Mouse (Mus musculus): ENCODE data around the gene Theg. TPM values are rescaled to one million over a fixed set of nuclear protein-coding genes. Genes with fewer than 3 reads are reported as not detected.

Theg gene
- polyA plus RNA-seq, 1 experiment from 2014 or later = not detected

DNA sequence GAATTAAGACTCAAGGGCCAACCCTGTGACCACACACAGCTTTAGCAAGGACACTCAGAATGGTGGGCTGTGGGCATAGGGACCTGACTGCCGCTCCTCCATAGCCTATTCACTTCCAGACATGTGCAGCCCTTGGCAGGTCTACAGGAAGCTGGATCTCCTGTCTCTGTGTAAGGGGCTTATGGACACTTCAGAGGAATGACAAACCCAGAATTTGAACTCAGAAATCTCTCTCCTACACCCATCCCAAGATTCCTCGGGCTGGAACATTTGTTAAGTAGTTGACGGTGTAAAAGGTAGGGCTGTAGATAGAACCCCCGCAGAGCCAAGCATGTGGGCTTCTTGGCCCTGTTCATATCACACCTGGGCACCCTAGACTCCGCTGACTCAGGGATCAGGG is 29.2 kb upstream of the Theg start:
- H3K9ac ChIP-seq (replicated peaks; ENCODE audit: low read length) = no peak overlapping the region
- H3K9me3 ChIP-seq (replicated peaks; ENCODE audit: control insufficient read depth, low read length) = no peaks in the 10 kb centered on the region
- H3K4me1 ChIP-seq (ENCODE audit: control insufficient read depth, insufficient read depth, low read length) = peaks cover 4% of the 10 kb centered on the region; the same call in 1 of the 2 replicates
- DNase-seq (ENCODE audit: low spot score) (no peak), ATAC-seq (replicated peaks; ENCODE audit: insufficient number of reproducible peaks, low FRiP score, low TSS enrichment, low read depth) (no peak)
- no peak overlapping the region for H3K4me2 ChIP-seq (ENCODE audit: low read depth, low read length)
- no peak overlapping the region for H3K27ac ChIP-seq (replicated peaks; ENCODE audit: low read depth, low read length)
- WGBS = 83% methylated on average over 5 of the region's 5 CpGs
- H3K27me3 ChIP-seq (ENCODE audit: control insufficient read depth, insufficient read depth, low read length) = peaks cover 22% of the 10 kb centered on the region
- no peak overlapping the region for H3K4me3 ChIP-seq (ENCODE audit: low read depth, low read length)
- H3K36me3 ChIP-seq (replicated peaks; ENCODE audit: control insufficient read depth, insufficient read depth, low read depth, low read length) = no peaks in the 10 kb centered on the region

DNA sequence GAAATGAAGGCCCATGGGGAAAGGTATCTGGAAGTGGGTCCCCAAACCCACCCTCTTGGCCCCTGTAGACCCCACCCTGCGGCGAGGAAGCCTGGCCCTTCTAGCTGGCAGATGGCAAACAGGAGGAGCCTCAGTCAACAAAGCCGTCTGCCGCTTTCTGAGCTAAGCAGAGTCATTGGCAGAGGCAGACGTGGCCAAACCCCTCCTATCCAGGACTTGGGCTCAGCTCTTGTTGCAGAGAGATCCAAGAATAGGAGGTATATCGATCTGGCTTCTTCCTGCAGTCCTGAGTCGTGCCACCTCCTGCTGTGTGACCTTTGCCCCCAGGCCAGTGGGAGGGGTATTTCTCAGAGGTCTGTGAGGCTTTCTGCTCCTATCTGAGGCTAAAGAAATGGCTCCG is 28.7 kb upstream of the Theg start:
- Histone ChIP-seq H3K9me3 (replicated peaks; ENCODE audit: control insufficient read depth, low read length) (no peaks in the 10 kb centered on the region), H3K27me3 (ENCODE audit: control insufficient read depth, insufficient read depth, low read length) (peaks cover 26% of the 10 kb centered on the region), H3K9ac (replicated peaks; ENCODE audit: low read length) (no peak overlapping the region), H3K4me1 (ENCODE audit: control insufficient read depth, insufficient read depth, low read length) (peaks cover 4% of the 10 kb centered on the region; the same call in 1 of the 2 replicates), H3K4me3 (ENCODE audit: low read depth, low read length) (no peak overlapping the region), H3K27ac (replicated peaks; ENCODE audit: low read depth, low read length) (no peak overlapping the region), H3K4me2 (ENCODE audit: low read depth, low read length) (no peak overlapping the region), H3K36me3 (replicated peaks; ENCODE audit: control insufficient read depth, insufficient read depth, low read depth, low read length) (no peaks in the 10 kb centered on the region)
- WGBS = 9% methylated on average over 8 of the region's 8 CpGs
- DNase-seq (ENCODE audit: low spot score) (no peak), ATAC-seq (replicated peaks; ENCODE audit: insufficient number of reproducible peaks, low FRiP score, low TSS enrichment, low read depth) (no peak)

DNA sequence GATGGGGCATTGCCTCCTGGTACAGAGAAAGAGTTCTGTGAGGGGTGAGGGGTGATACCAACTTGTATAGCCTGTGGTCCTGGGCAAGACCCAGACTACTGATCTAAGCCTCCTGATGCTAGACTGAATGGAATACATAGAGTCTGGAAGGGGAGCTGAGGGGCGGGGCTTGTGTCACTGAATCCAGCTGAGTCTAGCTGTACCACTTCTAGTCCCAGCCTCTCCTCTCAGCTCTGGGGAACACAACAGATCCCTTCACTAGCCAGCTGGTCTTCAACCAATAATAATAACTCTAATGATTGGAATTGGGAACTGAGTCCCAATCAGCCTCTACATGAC is 27.1 kb upstream of the Theg start:
- no peak overlapping the region for H3K27ac ChIP-seq (replicated peaks; ENCODE audit: low read depth, low read length)
- H3K27me3 ChIP-seq (ENCODE audit: control insufficient read depth, insufficient read depth, low read length) = peaks cover 26% of the 10 kb centered on the region
- 54% methylated on average over 1 of the region's 1 CpGs for WGBS
- peak; percentile 75; the same call in 1 of the 2 replicates for ATAC-seq (replicated peaks; ENCODE audit: insufficient number of reproducible peaks, low FRiP score, low TSS enrichment, low read depth)
- H3K9me3 ChIP-seq (replicated peaks; ENCODE audit: control insufficient read depth, low read length) = no peaks in the 10 kb centered on the region
- no peak overlapping the region for H3K9ac ChIP-seq (replicated peaks; ENCODE audit: low read length)
- peak overlapping the region; percentile 97 for H3K4me2 ChIP-seq (ENCODE audit: low read depth, low read length)
- no peaks in the 10 kb centered on the region for H3K36me3 ChIP-seq (replicated peaks; ENCODE audit: control insufficient read depth, insufficient read depth, low read depth, low read length)
- H3K4me1 ChIP-seq (ENCODE audit: control insufficient read depth, insufficient read depth, low read length) = peaks cover 4% of the 10 kb centered on the region; the same call in 1 of the 2 replicates
- DNase-seq (ENCODE audit: low spot score) = no peak
- H3K4me3 ChIP-seq (ENCODE audit: low read depth, low read length) = no peak overlapping the region; the same call in 1 of the 2 replicates

DNA sequence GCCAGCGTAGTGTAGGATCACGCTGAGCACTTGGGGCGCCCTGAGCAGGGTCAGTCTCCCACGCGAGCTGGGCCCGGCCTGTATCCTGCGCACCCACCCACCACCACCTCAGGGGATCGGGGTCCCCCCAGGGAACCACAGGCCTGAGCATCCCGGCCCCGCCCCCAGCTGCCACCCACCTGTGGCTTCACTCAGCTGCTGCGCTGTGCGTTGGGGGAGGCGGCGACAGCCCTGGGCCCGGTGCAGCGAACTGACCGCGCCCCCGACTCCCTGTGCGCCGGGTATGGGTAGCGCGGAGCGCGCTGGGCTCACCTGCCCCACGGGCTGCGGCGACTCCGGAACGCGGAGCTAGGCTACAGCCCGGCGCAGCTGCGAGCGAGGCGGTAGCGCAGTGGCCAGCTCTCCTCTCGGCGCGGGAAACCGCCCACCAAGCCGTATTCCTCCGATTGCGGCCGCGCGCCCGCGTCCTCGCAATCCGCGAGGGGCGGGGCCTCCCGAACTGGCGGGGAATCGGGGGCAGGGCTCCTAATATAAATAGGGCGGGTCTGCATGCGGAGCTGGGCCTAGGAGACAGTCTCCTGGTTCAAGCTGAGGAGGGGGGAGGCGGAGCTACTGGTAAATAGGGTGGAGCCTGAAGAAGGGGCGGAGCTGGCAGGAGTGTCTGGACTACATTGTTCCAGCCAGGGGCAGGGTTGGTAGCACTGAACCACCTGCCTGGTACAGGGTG is 26.6 kb upstream of the Theg start, which contains the start of gene C2cd4c:
Gene C2cd4c (minus strand): TSS at position 448 of the 727 bp plus-strand sequence.
- Histone ChIP-seq H3K4me2 (ENCODE audit: low read depth, low read length) (peak within 1 kb of the TSS; percentile 97), H3K36me3 (replicated peaks; ENCODE audit: control insufficient read depth, insufficient read depth, low read depth, low read length) (no peaks in the 10 kb centered on the region), H3K27ac (replicated peaks; ENCODE audit: low read depth, low read length) (no peak within 1 kb of the TSS), H3K9me3 (replicated peaks; ENCODE audit: control insufficient read depth, low read length) (no peaks in the 10 kb centered on the region), H3K27me3 (ENCODE audit: control insufficient read depth, insufficient read depth, low read length) (peaks cover 26% of the 10 kb centered on the region), H3K9ac (replicated peaks; ENCODE audit: low read length) (peak within 1 kb of the TSS; percentile 35), H3K4me3 (ENCODE audit: low read depth, low read length) (peak within 1 kb of the TSS; percentile 49), H3K4me1 (ENCODE audit: control insufficient read depth, insufficient read depth, low read length) (peaks cover 4% of the 10 kb centered on the region; the same call in 1 of the 2 replicates)
- WGBS = under 1% methylated on average over 60 of the region's 60 CpGs
- DNase-seq (ENCODE audit: low spot score) (peak; percentile 83), ATAC-seq (replicated peaks; ENCODE audit: insufficient number of reproducible peaks, low FRiP score, low TSS enrichment, low read depth) (peak; percentile 46)

DNA sequence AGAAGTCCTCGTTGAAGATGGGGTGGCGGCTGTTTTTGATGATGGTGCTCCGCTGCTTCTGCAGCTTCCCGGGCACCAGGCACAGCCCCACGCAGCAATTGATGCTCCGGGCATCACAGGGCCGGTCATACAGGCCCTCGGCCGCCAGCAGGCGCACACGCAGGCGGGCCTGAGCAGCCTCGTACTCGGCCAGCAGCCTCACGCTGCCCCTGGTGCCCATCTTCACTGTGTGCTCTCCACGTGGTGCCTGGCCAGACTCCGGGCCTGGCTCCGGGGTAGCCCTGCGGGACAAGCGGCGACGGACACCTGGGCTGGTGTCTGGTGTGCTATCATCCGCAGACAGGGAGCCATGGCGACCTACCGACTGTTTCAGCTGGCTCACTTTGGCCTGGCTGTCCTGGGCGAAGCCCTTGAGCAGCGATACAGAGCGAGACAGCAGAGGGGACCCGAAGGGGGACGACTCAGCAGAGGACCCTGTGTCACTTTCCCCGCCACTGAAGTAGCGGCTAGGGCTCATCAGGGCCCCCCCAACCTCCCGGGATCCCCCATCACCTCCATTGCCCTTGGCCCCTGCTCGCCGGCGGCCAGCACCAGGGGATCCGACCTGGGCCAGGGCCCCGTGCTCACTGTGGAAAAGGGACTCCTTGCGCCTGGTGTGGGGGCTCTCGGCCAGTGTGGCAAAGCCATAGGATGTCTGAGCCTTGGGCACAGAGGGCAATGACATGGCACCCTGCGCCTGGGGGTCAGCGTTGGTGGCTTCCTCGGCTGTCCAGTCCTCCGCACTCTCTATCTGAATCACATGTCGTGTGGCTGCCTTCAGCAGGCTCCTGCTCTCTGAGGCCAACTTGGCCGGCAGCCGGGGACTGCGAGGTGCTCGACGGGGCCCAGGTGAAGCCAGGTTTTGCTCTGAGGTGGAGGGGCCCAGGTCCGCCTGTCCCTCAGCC is 25.3 kb upstream of the Theg start:
- 9% methylated on average over 50 of the region's 51 CpGs for WGBS
- DNase-seq (ENCODE audit: low spot score) = peak; percentile 62
- Histone ChIP-seq H3K9me3 (replicated peaks; ENCODE audit: control insufficient read depth, low read length) (no peaks in the 10 kb centered on the region), H3K4me3 (ENCODE audit: low read depth, low read length) (0 out of 2 replicates have a peak overlapping the region, but pooled peaks have one; percentile 0), H3K27ac (replicated peaks; ENCODE audit: low read depth, low read length) (no peak overlapping the region), H3K4me2 (ENCODE audit: low read depth, low read length) (peak overlapping the region; percentile 35), H3K4me1 (ENCODE audit: control insufficient read depth, insufficient read depth, low read length) (peaks cover 4% of the 10 kb centered on the region; the same call in 1 of the 2 replicates), H3K9ac (replicated peaks; ENCODE audit: low read length) (peak overlapping the region; percentile 28; the same call in 1 of the 2 replicates), H3K27me3 (ENCODE audit: control insufficient read depth, insufficient read depth, low read length) (peaks cover 26% of the 10 kb centered on the region), H3K36me3 (replicated peaks; ENCODE audit: control insufficient read depth, insufficient read depth, low read depth, low read length) (no peaks in the 10 kb centered on the region)
- no peak for ATAC-seq (replicated peaks; ENCODE audit: insufficient number of reproducible peaks, low FRiP score, low TSS enrichment, low read depth)

DNA sequence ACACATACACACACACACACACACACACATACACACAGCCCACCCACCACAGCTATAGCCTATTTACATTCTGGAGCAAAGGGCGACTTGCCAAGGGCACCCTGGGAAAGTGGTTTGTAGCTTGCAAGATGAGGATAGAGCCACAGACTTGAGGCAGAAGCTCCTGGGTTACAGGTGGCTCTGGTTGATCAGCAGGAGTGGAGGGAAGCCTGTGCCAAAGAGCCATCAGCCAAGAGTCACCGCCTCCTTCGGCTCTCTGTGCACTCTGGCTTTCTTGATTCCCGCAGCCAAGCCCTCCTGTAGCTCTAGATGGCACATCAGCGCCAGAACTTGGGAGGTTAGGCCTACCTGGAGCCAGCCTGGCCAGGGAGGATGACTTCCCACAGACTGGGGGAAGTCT is 24.2 kb upstream of the Theg start:
- WGBS = 25% methylated on average over 5 of the region's 5 CpGs
- H3K27ac ChIP-seq (replicated peaks; ENCODE audit: low read depth, low read length) = no peak overlapping the region
- peaks cover 26% of the 10 kb centered on the region for H3K27me3 ChIP-seq (ENCODE audit: control insufficient read depth, insufficient read depth, low read length)
- H3K4me3 ChIP-seq (ENCODE audit: low read depth, low read length) = no peak overlapping the region
- H3K4me2 ChIP-seq (ENCODE audit: low read depth, low read length) = no peak overlapping the region
- H3K4me1 ChIP-seq (ENCODE audit: control insufficient read depth, insufficient read depth, low read length) = peaks cover 4% of the 10 kb centered on the region; the same call in 1 of the 2 replicates
- H3K9ac ChIP-seq (replicated peaks; ENCODE audit: low read length) = no peak overlapping the region
- DNase-seq (ENCODE audit: low spot score) (no peak), ATAC-seq (replicated peaks; ENCODE audit: insufficient number of reproducible peaks, low FRiP score, low TSS enrichment, low read depth) (no peak)
- no peaks in the 10 kb centered on the region for H3K36me3 ChIP-seq (replicated peaks; ENCODE audit: control insufficient read depth, insufficient read depth, low read depth, low read length)
- H3K9me3 ChIP-seq (replicated peaks; ENCODE audit: control insufficient read depth, low read length) = no peaks in the 10 kb centered on the region

DNA sequence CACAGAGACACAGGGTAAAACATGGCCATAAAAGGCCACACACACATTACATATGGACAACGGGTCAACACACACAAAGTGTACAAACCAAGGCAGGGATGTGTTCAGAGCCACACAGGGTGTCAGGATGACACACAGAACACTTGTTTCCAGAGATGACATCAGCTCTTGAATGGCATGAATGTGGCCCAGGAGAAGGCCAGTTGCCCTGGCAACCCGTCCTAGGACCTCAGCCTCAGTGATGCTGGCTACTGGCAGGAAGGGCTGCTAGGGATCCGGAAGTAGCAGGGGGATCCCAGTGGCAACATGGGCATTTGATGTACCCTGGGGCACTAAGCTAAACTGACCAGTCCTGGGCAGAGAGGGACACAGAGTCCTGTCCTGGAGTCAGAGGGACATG is 22.1 kb upstream of the Theg start:
- ATAC-seq (replicated peaks; ENCODE audit: insufficient number of reproducible peaks, low FRiP score, low TSS enrichment, low read depth) (no peak), DNase-seq (ENCODE audit: low spot score) (no peak)
- 79% methylated on average over 3 of the region's 3 CpGs for WGBS

More for the DNA sequence above, 22.1 kb upstream of the Theg start:
- Histone ChIP-seq H3K9ac (replicated peaks; ENCODE audit: low read length) (no peak overlapping the region), H3K9me3 (replicated peaks; ENCODE audit: control insufficient read depth, low read length) (no peaks in the 10 kb centered on the region), H3K4me1 (ENCODE audit: control insufficient read depth, insufficient read depth, low read length) (peaks cover 4% of the 10 kb centered on the region; the same call in 1 of the 2 replicates), H3K4me2 (ENCODE audit: low read depth, low read length) (no peak overlapping the region), H3K4me3 (ENCODE audit: low read depth, low read length) (no peak overlapping the region), H3K27ac (replicated peaks; ENCODE audit: low read depth, low read length) (no peak overlapping the region), H3K27me3 (ENCODE audit: control insufficient read depth, insufficient read depth, low read length) (peaks cover 26% of the 10 kb centered on the region), H3K36me3 (replicated peaks; ENCODE audit: control insufficient read depth, insufficient read depth, low read depth, low read length) (no peaks in the 10 kb centered on the region)

Measured in embryonic facial prominence, embryonic 11.5 days (tissue).